Mouse (Mus musculus): ENCODE measurements around the gene Rbms2. TPM values are rescaled to one million over a fixed set of nuclear protein-coding genes. Genes with fewer than 3 reads are reported as not detected.
"Not testable (repeated sequence)": the region's sequence is repeated elsewhere in the genome, so short reads cannot be mapped to it uniquely, and the experiment has no call there.

Rbms2 gene
- 4.7 and 8.7 TPM in 2 replicates for total RNA-seq (2017)

DNA sequence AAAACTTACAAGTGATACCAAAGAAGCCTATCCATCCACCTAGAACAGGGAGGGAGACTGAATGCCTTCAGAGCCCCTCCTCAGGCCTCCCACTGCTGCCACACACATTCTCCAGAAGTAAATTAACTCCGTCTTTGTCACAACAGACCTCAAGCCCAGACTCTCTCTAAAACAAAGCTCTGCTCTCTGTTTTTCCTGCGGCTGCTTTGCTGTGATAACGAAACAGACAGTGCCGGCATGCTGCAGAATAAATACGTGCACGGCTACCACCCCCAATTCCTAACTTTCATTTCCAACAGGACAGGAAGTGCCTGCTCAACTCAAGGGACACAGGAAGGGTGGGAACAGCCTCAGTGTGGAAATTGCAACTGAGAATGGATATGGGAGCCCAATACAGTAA is at the start of gene Rbms2:
Gene Rbms2, minus strand, starts transcription at position 309 of the 400 bp plus-strand sequence.
- peak; percentile 23; the same call in 1 of the 2 replicates for ATAC-seq (replicated peaks; ENCODE audit: low read depth, poor library complexity, severe bottlenecking)

- no peak for ATAC-seq (replicated peaks; ENCODE audit: low read depth, poor library complexity, severe bottlenecking)
These were observed 47.9 kb upstream of the Rbms2 start for GRCm38 (mm10) chr10:128228009-128228408.

GRCm38 (mm10) chr10:128227592-128227991 is 47.5 kb upstream of the Rbms2 start:
- no peak for ATAC-seq (replicated peaks; ENCODE audit: low read depth, poor library complexity, severe bottlenecking)

DNA sequence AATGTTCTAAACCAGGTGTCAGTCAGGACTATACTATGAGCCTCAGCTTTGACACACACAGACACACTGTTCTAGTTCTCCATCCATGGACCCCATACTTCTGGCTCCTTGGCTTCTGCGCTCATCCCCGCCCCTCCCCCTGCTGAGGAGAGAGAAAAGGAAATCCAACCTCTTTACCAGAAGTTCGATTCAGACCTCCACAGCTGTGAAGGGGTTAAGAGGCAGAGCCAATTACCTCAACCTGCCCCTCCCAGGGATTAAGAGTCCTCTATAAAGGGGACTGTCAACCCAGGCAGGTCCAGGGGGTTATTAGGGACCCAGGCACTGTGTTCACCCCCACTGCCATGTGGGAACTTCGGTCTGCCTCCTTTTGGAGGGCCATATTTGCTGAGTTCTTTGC is 45.4 kb upstream of the Rbms2 start, which contains the start of gene Mip:
Gene Mip, plus strand, starts transcription at position 301 of the 400 bp plus-strand sequence.
- no peak for ATAC-seq (replicated peaks; ENCODE audit: low read depth, poor library complexity, severe bottlenecking)

DNA sequence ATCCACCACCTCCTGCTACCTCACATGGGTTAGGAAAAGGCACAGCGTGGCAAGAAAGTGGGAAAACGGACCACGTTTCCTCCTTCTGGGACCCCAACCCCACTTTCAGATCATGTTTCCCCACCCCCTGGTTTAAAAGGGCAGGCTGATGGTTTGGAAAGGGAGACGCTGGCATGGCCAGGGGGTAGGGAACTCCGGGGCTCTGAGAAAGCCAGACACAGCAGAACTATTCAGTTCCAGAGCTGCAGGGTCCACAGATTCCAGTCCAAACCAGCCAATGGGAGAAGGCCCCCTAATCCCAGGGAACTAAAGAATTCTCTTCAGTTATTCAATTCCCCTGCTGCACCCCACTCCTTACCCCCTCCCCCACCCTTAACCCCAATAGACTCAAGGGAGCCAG is 45.0 kb upstream of the Rbms2 start:
- no peak for ATAC-seq (replicated peaks; ENCODE audit: low read depth, poor library complexity, severe bottlenecking)

DNA sequence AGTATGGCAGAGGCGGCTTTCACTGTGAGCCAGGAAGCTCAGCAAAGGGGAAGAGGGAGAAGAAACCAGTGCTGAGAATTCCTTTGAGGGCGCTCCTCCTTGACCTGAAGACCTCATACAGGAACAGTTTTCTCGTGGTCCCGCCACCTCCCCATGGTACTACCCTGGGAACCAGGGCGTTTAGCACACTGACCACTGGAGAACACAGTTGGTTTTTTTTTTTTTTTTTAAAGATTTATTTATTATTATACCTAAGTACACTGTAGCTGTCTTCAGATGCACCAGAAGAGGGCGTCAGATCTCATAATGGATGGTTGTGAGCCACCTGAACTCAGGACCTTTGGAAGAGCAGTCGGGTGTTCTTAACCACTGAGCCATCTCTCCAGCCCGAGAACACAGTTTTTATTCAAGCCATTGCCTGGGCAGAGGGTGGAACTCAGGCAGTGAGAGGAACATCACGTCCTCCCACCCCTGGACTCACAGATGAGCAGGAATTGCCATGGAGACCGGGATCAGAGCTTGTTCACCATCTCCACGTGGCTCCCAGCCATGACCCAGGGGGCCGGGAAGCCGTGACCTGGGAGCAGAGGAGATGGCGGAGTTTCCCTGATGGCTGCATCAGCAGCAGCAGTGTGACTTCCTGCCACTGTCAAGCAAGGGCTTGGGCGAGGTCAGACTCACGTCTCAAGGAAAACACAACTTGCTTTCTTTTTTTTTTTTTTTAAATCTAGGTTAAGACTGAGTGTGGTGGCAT is 41.6 kb upstream of the Rbms2 start:
- ATAC-seq (replicated peaks; ENCODE audit: low read depth, poor library complexity, severe bottlenecking) = no peak

DNA sequence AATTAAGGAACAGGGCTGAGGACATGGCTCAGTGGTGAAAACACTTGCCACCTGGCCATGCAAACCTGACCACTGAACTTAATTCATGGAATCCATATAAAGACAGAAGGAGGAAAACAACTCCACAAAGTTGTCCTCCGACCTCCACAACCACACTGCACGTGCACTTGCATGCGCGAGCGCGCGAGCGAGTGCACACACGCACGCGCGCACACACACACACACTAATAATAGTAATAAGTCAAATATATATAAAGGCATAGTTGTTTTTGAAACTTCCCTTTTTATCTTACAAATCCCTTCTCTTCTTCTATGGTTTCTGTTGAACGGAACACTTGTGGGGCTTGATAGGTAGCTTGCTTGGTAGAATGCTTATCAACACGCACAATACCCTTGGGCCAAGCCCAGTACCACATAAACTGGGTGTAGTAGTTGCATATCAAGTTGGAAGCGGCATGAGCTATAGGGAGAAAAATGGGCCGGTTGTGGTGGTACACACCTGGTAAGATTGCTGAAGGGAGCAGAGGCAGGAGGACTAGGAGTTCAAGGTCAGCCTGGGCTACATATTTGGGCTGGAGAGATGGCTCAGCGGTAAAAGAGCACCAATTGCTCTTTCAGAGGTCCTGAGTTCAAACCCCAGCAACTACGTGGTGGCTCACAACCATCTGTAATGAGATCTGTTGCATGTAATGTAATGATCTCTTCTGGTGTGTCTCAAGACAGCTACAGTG is 38.5 kb upstream of the Rbms2 start:
- ATAC-seq (replicated peaks; ENCODE audit: low read depth, poor library complexity, severe bottlenecking) = peak; percentile 84

GRCm38 (mm10) chr10:128214981-128215380 is 34.9 kb upstream of the Rbms2 start:
- ATAC-seq (replicated peaks; ENCODE audit: low read depth, poor library complexity, severe bottlenecking) = no peak

DNA sequence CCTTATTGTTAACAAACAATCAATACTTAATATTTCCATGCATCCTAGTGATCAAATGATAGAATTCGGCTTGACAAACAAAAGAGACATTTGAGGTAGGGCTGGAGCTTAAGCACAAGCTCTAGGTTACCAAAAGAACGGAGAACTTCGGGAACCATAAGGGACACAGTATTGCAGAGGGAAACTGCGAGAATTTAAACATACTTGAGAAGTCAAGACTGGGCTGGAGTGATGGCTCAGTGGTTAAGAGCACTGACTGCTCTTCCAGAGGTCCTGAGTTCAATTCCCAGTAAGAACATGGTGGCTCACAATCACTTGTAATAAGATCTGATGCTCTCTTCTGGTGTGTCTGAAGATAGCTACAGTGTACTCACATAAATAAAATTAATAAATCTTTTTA is 34.0 kb upstream of the Rbms2 start:
- not testable (repeated sequence) for ATAC-seq (replicated peaks; ENCODE audit: low read depth, poor library complexity, severe bottlenecking)

DNA sequence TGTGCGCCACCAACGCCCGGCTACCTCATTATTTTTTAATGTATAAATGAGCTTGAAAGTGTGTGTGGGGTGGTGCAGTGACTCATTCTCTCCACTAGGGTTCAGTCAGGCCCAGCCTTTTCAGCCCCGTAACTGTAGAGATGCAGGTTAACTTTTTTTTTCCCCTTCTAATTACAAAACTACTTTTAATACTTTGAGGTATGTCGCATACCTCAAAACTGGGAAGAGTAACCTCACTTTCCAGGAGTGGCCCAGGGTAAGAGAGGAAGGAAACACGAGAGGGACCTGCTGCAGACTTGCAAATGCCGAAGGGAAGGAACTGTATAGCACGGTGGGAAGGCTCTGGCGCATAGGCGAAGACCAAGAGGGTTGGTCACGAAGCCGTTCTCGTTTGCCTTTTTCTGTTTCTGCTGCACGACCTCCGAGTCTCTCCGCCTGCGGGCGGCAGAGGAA is 32.8 kb upstream of the Rbms2 start:
- peak; percentile 68 for ATAC-seq (replicated peaks; ENCODE audit: low read depth, poor library complexity, severe bottlenecking)

- no peak for ATAC-seq (replicated peaks; ENCODE audit: low read depth, poor library complexity, severe bottlenecking)
These were observed 32.1 kb upstream of the Rbms2 start for GRCm38 (mm10) chr10:128212148-128212547.

DNA sequence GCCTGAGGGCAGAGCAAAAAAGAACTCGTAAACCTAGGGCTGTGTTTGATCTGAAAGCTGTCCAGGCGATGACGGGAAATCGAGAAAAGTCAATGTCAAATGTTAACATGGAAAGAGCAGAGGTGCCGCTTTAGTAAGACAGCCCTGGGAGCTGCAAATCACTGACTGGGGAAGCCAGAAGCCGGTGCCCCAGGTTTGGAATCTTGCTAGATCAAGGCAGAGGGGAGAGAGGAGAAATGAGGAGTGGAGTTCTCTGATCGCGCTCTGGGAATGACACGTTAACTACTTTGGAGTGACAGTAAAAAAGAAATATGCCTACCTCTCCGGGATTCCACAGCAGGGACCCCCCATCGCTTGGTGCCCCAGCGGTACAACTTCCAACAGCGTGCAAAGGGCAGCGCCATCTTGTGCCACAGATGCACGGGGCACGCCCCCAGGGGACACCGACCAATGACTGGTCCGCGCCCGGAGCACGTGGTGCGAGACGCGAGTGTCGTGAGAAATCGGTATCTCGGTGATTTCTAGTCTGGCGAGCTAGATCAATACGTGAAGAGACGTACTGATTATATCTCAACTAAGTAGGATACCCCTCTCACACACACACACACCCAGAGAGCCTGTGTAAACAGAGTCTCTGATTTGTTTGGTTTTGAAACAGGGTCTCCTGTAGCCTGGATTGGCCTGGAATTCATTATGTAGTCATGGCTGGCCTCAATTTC is 31.5 kb upstream of the Rbms2 start, which contains the start of gene Spryd4:
Gene Spryd4, minus strand, starts transcription at position 418 of the 719 bp plus-strand sequence.
- ATAC-seq (replicated peaks; ENCODE audit: low read depth, poor library complexity, severe bottlenecking) = peak; percentile 90

DNA sequence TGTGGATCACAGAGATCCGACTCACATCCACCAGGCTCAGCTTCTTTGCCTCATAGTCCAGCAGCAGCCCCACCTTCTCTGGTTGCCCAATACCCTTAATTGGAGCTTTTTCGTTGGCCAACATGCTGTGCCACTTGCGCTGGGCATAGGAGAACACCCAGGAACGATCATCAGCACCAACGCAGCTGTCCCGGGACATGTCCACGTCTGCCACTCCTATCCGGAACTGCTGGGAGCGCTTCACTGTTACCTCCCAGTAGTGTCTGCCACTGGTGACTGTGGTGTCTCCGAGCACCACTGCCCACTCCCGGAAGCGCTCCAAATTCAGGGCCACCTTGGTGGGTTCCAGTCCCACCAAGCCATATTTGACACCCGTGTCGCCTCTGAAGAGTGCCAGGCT is 30.9 kb upstream of the Rbms2 start:
- peak; percentile 22 for ATAC-seq (replicated peaks; ENCODE audit: low read depth, poor library complexity, severe bottlenecking)

GRCm38 (mm10) chr10:128210131-128210530 is 30.0 kb upstream of the Rbms2 start:
- ATAC-seq (replicated peaks; ENCODE audit: low read depth, poor library complexity, severe bottlenecking) = no peak

DNA sequence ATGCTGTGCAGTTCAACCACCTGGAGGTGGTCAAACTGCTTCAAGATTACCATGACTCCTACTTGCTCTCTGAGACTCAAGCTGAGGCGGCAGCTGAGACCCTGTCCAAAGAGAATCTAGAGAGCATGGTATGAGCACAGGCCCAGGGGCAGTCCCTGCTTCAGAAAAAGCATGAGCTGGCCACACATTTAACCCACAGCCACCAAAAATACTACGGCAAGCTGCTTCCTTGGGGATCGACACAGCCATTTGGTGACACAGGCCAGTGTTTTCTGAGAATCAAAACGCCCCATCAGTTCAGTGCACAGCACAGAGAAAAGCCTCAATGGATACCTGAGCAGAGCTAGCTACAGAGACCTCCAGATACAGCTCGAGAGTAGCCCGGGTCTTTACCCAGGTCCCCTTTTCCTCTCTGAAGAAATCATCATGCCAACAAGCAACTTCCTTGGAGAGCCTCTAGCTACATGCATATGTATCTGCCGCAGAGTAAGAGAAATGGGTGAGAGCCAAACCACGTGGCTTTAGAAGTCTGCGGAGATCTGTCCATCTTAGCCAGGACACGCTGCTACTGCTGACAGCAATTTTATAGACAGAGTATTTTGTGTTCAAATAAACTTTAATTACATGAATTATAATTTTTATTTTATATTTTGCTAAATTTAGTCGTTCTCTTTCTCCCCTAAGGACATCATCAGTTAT is 29.4 kb upstream of the Rbms2 start:
- no peak for ATAC-seq (replicated peaks; ENCODE audit: low read depth, poor library complexity, severe bottlenecking)

DNA sequence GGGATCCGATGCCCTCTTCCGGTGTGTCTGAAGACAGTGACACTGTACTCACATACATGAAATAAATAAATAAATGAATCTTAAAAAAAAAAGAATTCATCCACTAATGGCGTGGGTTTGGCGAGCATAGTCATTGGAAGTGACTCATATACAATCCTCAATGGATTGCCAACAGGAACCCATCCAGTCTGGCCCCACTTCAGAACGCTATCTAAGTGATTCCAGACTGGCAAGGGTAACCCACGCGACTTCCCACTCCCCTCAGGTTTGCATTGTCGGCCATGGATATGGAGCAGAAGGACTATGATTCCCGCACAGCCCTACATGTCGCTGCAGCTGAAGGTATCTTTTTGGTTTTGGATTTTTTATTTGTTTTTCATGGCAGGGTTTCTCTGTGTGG is 28.2 kb upstream of the Rbms2 start:
- ATAC-seq (replicated peaks; ENCODE audit: low read depth, poor library complexity, severe bottlenecking) = no peak

DNA sequence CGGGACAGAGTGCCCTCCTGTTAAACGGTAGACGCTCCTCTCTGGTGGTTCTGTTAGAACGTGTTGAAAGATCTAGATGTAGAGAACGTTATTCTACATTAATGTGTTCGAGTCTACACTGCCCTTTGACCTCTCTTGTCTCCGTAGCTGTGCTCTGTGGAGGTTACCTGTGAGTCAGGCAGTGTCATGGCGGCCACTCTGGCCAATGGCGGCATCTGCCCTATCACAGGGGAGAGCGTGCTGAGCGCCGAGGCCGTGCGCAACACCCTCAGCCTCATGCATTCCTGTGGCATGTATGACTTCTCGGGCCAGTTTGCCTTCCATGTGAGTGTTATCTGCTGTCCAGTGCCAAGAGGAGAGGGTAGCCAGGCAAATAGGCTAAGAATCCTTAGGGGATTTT is 24.8 kb upstream of the Rbms2 start:
- no peak for ATAC-seq (replicated peaks; ENCODE audit: low read depth, poor library complexity, severe bottlenecking)

GRCm38 (mm10) chr10:128201856-128202255 is 21.8 kb upstream of the Rbms2 start:
- no peak for ATAC-seq (replicated peaks; ENCODE audit: low read depth, poor library complexity, severe bottlenecking)

DNA sequence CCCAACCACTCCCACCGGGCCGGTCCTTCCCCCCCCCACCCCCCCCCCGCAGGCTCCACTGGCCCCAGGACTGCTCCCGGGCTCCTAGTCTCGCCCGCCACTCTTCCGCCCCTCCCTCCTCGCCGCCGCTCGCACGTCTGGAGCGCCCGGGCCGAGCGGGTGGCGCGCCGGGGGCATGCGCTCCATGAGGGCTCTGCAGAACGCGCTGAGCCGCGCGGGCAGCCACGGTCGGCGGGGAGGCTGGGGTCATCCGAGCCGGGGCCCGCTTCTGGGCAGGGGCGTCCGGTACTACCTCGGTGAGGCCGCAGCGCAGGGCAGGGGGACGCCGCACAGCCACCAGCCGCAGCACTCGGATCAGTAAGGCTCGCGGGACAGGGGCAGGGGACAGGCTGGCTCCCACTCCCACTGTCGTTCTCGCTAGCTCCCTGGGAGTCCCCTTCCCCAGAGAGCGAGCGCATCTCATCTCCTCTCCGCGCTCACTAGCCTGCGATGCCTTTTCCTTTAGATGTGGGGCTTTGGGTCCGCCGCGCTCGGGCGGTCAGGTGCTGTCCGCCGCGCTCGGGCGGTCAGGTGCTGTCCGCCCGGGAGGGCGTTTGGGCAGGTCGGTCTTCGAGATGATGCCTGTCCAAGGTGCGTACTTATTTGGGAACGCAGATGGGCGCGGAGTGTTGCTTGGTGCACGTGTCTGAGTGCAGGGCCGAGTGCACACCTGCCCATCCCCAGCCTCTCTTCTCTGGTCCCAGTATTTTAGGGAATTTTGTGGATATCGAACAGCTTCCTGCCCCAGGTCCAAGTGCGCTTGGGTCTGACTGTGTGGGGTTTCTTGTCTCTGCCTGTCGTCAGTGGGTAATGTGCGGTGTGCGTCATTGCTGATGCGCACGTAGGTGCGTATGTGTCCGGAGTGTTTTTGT is 14.7 kb upstream of the Rbms2 start:
- ATAC-seq (replicated peaks; ENCODE audit: low read depth, poor library complexity, severe bottlenecking) = peak; percentile 39
